In the genomic region with DNA sequence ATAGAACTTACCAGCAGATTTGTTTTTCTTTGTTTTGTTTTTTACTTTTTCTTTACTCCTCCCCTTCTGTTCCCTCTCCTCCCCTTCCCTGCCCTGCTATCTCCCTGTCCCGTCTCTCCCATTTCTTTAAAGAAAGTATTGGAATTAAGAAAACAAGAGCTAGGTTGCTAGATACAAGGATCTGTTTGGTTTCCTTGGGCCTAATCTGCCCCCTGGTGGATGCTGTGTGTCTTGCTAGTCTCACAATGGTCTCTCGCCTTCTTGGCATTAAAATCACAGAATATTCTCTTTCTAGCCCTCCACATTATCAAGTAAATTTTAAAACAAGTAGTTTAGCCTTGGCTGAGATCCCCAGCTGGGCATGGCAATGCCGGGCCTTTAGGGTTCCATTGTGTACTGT, we compare ENCODE assay signal across 9 mouse cellular contexts.
DNase-seq lines count a peak whose midpoint lies in the region; ATAC-seq and TF ChIP-seq lines count a peak whose summit lies in the region.
"Had no signal": no experiment of that assay in that cellular context is flagged by ENCODE, and none has a peak within 500 bp of the region (broad histone marks: within the 10 kb centered on the region; RNA-seq: fewer than 3 reads in every experiment).

No protein-coding gene starts in this region.

- ATAC-seq in heart, embryonic 11.5 days (replicated peaks; ENCODE audit: insufficient number of reproducible peaks, low FRiP score, low TSS enrichment), result no peak
- no peak for ATAC-seq in forebrain, embryonic 11.5 days (replicated peaks; ENCODE audit: low FRiP score)

- 36% methylated on average over 3 of the region's 3 CpGs for WGBS in heart, embryonic 11.5 days (ENCODE audit: insufficient replicate concordance)
- WGBS in forebrain, embryonic 11.5 days, result 29% methylated on average over 3 of the region's 3 CpGs

- no peak overlapping the region for H3K4me3 ChIP-seq in heart, embryonic 11.5 days (ENCODE audit: low read depth, low read length)
- H3K4me3 ChIP-seq in forebrain, embryonic 11.5 days (ENCODE audit: low read depth, low read length), result no peak overlapping the region
- H3K4me3 ChIP-seq: megakaryocyte, embryonic 14.5 days had no signal

- H3K9me3 ChIP-seq in heart, embryonic 11.5 days (replicated peaks; ENCODE audit: control insufficient read depth, low read length), result no peaks in the 10 kb centered on the region
- H3K9me3 ChIP-seq in forebrain, embryonic 11.5 days (ENCODE audit: control insufficient read depth, low read length), result no peaks in the 10 kb centered on the region
- H3K9me3 ChIP-seq: megakaryocyte, embryonic 14.5 days had no signal

- no peak overlapping the region for H3K4me2 ChIP-seq in heart, embryonic 11.5 days
- no peak overlapping the region for H3K4me2 ChIP-seq in forebrain, embryonic 11.5 days (ENCODE audit: low read depth, low read length, severe bottlenecking)

- TF ChIP-seq POLR2A in brain, embryonic 14.5 days (IDR thresholded peaks at IDR 0.05; ENCODE audit: borderline replicate concordance, extremely low read depth, insufficient read depth, insufficient read length, poor library complexity, severe bottlenecking), result no peak

- no peaks in the 10 kb centered on the region for H3K36me3 ChIP-seq in heart, embryonic 11.5 days (ENCODE audit: control insufficient read depth, insufficient read depth, low read length)
- no peaks in the 10 kb centered on the region for H3K36me3 ChIP-seq in forebrain, embryonic 11.5 days (ENCODE audit: control insufficient read depth, insufficient read depth, low read length)

- H3K27ac ChIP-seq in heart, embryonic 11.5 days (ENCODE audit: low read depth, low read length), result no peak overlapping the region
- H3K27ac ChIP-seq in forebrain, embryonic 11.5 days (ENCODE audit: low read depth, low read length), result no peak overlapping the region

- no peaks in the 10 kb centered on the region for H3K27me3 ChIP-seq in heart, embryonic 11.5 days (ENCODE audit: control insufficient read depth, insufficient read depth, low read length)
- H3K27me3 ChIP-seq in forebrain, embryonic 11.5 days (ENCODE audit: control insufficient read depth, insufficient read depth, low read length), result no peaks in the 10 kb centered on the region
- H3K27me3 ChIP-seq: megakaryocyte, embryonic 14.5 days had no signal

- TF ChIP-seq CTCF in brain, embryonic 14.5 days (IDR thresholded peaks at IDR 0.05; ENCODE audit: borderline replicate concordance, extremely low read depth, insufficient read depth, insufficient read length), result peak; percentile 84; the same call in 1 of the 2 replicates

- peak; percentile 88 for DNase-seq in heart, adult 11 months
- DNase-seq in brain, embryonic 14.5 days (ENCODE audit: low read depth), result peak; percentile 93
- peak; percentile 85 for DNase-seq in forebrain, embryonic 11.5 days (ENCODE audit: low spot score)
- DNase-seq in heart, postnatal 36 days, result peak; percentile 80 to 82
- peak; percentile 88 to 89 for DNase-seq in layer of hippocampus, postnatal 10 days (ENCODE audit: low spot score in 2 of 2)
- DNase-seq in lung, postnatal 4 days, result peak; percentile 65 to 85
- peak; percentile 41 to 80 for DNase-seq in spleen, postnatal 10 days (ENCODE audit: low spot score in 2 of 2)

- intact Hi-C loops in heart, postnatal 36 days (cut with DNase I), result loop anchor here (1.0 to 2.0 kb wide), 4 partner anchors 94 to 289 kb away; a partner anchor contains a TSS

- H3K4me1 ChIP-seq in heart, embryonic 11.5 days (ENCODE audit: control insufficient read depth, insufficient read depth, low read length), result no peaks in the 10 kb centered on the region
- no peaks in the 10 kb centered on the region for H3K4me1 ChIP-seq in forebrain, embryonic 11.5 days (replicated peaks; ENCODE audit: control insufficient read depth, insufficient read depth, low read length)

- no peak overlapping the region for H3K9ac ChIP-seq in heart, embryonic 11.5 days (ENCODE audit: low read depth, low read length)
- H3K9ac ChIP-seq in forebrain, embryonic 11.5 days (ENCODE audit: low read length), result no peak overlapping the region
